Mouse (Mus musculus): ENCODE data around the gene Enah. TPM values are rescaled to one million over a fixed set of nuclear protein-coding genes. Genes with fewer than 3 reads are reported as not detected.
A peak's percentile ranks its signal among the peaks of the same experiment; 100 is the strongest.

Enah gene
- total RNA-seq, 4 experiments from 2014 or later: 153 to 192 (median 162) TPM

DNA sequence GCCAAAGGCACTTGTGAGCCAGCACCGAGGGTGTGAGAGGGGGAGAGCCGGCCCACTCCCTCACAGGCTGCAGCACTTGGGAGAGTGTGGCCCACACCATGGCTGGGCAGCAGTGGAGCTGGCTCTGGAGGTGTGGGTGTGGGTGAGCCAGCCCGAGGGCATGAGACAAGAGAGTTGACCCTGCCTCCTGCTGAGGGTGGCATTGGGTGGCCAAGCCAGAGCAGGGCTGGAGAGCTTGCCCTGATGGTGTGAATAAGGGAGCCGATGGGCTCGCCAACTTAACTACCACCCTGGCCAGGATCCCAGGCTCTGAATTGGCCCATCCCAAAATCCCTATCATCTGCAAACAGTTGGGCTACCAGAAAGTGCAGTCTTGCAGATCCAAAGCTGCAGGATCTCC is 141.4 kb downstream of the Enah start:
- no peak for DNase-seq (ENCODE audit: low spot score in 2 of 2)

GRCm38 (mm10) chr1:181877088-181877487 is 142.7 kb downstream of the Enah start:
- no peak for DNase-seq (ENCODE audit: low spot score in 2 of 2)

GRCm38 (mm10) chr1:181876656-181877055 is 143.1 kb downstream of the Enah start:
- DNase-seq (ENCODE audit: low spot score in 2 of 2): no peak

DNA sequence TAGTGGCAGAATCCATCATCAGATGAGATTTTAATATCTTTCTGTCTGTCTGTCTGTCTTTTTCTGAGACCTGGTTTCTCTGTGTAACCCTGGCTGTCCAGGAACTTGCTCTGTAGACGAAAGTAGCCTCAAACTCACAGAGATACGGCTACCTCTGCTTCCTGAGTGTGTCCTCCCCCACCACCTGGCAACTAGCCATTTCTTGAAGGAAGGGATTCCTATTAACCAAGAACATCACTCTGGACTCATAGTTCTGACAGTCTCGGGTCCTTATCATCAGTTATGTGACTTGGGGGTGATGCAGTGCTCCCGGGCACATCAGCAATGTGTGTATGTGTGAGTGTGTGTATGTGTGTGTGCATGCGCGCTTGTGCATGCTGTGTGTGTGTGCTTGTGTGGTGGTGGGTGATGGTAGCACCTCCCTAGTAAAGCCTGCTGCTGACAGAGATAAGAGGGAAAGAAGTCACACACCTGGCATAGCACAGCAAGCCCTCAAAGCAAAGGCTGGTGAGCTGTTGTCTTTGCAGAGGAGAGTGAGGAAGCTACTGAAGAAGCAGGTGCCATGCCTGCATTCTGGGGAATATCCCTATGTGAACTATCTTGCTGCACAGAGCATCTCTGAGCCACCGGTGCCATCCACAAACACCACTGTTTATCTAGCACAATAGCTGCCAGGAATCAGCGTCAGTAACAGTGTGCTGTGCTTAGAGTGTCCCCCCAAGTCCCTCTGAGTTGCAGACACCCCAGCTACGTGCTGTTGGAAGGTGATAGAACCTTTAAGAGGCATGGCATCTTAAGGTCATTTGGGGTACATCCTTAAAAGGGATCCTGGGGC is 146.5 kb downstream of the Enah start:
- no peak for DNase-seq (ENCODE audit: low spot score in 2 of 2)

GRCm38 (mm10) chr1:181872639-181873038 is 147.2 kb downstream of the Enah start:
- DNase-seq (ENCODE audit: low spot score in 2 of 2): no peak

DNA sequence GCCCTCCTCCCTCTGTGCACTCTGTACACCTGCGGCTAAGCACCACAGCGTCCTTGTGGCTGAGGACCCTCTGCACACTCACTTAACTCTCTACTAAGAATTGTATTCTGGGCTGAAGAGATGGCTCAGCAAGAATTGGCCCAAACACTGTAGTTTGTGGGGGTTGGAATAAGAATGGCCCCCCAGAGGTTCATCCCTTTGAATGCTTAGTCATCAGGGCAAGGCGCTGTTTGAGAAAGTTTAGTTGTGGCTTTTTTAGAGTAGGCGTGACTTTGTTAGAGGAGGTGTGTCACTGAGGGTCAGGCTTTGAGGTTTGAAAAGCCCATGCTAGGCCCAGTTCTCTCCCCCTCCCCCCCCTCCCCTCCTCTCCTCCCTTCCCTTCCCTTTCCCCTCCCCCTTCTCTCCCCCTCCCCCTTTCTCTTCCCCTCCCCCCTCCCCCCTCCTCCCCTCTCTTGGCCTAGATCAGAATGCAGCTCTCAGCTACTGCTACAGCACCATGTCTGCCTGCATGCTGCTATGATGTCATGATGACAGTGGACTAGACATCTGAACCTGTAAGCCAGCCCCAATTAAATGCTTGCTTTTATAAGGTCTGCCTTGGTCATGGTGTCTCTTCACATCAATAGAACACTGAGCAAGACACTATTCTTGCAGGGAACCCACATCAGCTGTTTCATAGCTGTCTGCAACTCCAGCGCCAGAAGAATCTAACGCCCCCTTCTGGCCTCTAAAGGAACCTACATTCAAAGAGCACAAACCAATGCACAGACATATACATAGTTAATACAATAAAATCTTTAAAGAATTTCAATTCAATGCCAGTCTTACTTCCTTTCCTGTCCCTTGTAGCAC is 153.1 kb downstream of the Enah start:
- DNase-seq (ENCODE audit: low spot score in 2 of 2): no peak

DNA sequence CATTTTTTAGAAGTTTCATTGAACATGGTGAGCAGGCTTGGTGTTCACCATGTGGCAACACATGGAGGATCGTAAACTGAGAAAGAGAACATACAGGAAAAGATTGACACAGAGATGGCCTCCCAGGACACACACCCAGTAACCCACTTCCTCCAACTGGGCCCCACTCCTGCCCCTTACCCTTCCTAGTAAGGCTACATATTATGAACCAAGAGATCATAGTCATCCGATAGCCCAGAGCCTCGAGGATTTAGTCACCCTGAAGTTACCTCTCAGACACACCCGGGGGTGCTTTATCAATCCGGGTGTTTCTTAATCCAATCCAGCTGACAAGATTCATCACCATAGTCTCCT is 153.9 kb downstream of the Enah start:
- DNase-seq (ENCODE audit: low spot score in 2 of 2): no peak

DNA sequence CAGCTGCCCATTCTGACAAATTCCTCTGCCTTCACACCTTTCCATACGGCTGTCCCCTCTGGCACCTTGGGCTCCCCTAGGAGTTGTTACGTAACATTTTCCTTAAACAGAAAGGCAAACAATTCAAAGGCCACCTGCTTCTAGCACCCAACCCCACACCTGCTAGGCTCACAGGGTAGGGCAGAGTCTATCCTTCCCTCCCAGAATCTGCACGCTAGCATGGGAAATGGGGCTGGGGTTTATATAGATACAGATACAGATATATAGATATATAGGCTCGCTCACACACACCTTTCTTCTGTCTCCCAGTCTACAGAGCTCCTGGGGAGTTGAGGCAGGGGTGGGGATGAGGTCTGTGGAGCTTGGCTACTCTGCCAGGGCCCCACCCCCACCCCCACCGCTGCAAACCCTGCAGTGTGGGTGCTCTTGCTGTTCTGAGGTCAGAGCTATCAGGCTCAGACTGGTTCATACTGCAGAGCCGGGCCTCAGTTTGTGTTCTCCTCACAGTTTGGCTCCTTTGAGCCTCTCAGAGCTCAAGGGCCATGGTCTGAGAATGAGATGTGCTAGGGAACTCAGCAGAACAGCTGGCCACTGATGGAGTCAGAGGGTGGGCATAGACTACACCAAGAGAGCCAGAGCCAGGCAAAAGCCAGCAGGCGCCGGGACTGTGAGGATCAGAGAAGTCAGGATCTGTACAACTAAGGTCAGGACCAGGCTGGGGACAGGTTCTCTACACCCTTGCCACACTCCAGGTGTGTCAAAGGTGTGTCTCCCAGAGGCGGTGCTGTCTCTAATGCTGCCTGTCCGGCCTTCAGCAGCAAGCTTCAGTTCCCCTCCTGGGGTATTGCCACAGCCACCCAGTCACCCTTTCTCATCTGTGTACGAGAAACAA is 154.6 kb downstream of the Enah start:
- no peak for DNase-seq (ENCODE audit: low spot score in 2 of 2)

DNA sequence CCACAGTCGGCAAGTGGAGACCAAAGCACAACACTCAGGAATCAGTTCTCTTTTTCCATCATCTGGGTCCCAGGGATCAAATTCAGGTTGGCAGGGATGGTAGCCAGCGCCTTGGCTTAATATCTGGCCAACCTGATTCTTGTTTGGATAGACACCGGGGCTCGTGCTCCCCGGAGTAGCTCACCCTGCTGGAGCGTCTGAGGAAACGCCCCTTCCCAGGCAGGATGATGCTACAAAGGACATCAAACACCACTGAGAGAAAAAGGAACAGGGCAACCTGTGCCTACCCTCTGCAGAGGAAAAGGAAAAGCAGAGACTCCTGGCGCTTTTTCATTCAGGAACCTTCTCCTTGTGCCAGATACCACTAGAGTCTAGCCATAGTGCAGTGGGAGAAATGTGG is 156.4 kb downstream of the Enah start:
- DNase-seq (ENCODE audit: low spot score in 2 of 2): no peak

DNA sequence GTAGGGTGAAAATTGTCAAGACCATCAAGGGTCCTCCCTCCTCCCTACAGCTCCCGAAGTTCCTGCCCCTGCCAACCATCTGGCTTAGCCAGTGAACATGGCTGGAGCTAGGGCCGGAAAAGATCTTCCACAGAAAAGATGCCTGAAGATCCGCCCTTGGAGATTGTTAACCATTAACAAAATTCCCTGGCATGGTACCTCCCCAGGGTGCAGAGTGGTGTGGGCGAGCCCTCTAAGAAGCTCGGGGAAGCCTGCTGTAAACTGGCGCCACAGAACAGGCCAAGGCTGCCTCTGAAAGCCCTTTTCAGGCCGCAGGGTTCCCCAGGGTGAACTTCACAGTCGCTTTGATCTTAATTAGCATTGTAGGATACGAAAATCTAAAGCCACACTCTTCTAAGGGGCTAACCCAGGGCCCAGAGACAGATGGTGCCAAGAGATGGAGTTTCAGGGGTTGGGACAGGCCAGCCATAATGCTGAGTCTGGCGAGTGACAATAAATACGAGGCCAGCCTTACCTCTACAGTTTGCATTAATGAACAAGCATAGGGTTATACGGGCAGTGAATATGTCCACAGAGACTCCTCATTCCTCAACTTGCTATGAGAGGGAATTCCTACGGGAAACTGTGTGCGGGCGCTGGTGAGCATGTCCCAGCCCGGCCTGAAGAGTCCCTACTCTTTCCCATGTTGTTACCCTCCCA is 157.0 kb downstream of the Enah start:
- no peak for DNase-seq (ENCODE audit: low spot score in 2 of 2)

- DNase-seq (ENCODE audit: low spot score in 2 of 2): no peak
Measured at GRCm38 (mm10) chr1:181861181-181861902, 158.4 kb downstream of the Enah start.

GRCm38 (mm10) chr1:181860659-181861058 is 159.1 kb downstream of the Enah start:
- no peak for DNase-seq (ENCODE audit: low spot score in 2 of 2)

- no peak for DNase-seq (ENCODE audit: low spot score in 2 of 2)
Measured at GRCm38 (mm10) chr1:181856329-181856728, 163.5 kb downstream of the Enah start.

DNA sequence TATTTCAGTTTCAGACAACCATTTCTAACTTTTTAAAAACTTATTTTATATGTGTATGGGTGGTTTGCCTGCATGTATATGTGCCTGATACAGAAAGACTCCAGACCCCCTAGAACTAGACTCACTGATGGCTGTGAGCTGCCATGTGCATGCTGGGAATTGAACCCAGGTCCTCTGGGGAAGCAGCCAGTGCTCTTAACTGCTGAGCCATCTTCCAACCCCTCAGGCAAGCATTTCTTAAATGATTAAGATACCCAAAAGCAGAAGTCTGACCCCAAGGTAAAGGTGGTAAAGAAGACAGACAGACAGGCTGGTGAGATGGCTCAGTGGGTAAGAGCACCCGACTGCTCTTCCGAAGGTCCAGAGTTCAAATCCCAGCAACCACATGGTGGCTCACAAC is 165.0 kb downstream of the Enah start:
- DNase-seq (ENCODE audit: low spot score in 2 of 2): no peak

GRCm38 (mm10) chr1:181853081-181853736 is 166.6 kb downstream of the Enah start:
- DNase-seq (ENCODE audit: low spot score in 2 of 2): no peak

DNA sequence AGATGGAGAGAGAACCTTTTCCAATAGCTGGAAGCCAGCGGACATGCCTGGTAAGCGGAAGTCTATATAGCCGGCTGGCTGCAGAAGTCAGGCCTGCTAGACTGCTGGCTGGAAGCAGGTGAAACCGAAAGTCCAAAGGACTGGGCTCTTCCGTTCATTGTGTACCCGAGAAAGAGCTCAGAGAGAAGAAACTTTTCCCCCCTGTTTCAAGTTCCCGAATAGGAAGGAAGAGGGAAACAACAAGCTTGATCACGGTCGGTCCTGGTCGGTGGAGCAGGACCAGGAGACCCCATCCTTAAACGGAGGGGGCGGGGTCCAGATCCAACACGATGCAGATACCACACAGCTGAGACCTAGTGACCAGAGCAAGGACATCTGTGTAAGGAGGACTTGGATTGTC is 167.3 kb downstream of the Enah start:
- no peak for DNase-seq (ENCODE audit: low spot score in 2 of 2)

GRCm38 (mm10) chr1:181851521-181852310 is 168.1 kb downstream of the Enah start:
- DNase-seq (ENCODE audit: low spot score in 2 of 2): peak in 1 of 2 experiments; percentile 23

- DNase-seq (ENCODE audit: low spot score in 2 of 2): no peak
Measured at GRCm38 (mm10) chr1:181850441-181850840, 169.3 kb downstream of the Enah start.

DNA sequence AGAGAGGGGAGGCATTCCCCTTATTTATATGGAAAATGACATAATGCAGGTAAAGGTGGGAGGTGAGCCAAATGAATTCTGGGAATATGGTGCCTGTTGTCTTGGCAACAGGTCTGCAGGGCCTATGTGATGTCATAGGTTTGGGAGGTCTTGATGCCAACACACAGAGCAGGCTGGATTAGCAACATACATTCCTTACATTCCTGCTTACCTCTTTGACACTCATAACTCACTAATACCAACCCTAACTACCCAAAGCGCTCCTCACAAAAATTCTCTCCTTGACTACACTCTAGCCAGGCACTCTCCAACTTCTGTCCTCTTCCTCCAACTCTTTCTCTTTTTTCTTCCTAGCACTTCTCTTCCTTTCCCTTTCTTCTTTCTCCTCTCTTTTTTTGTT is 171.6 kb downstream of the Enah start:
- DNase-seq (ENCODE audit: low spot score in 2 of 2): no peak

Data from left cerebral cortex, adult 8-10 months (tissue).